Mouse (Mus musculus): ENCODE results near the gene Rpl37a.

GRCm38 (mm10) chr1:72710753-72711653, at the start of gene Rpl37a:
- TF ChIP-seq CTCF (IDR thresholded peaks at IDR 0.05): no peak
- TF ChIP-seq EP300 (IDR thresholded peaks at IDR 0.05): no peak

Measured in lung, postnatal 0 days (tissue).